Mouse (Mus musculus): ENCODE measurements around the gene Ccdc97.

DNA sequence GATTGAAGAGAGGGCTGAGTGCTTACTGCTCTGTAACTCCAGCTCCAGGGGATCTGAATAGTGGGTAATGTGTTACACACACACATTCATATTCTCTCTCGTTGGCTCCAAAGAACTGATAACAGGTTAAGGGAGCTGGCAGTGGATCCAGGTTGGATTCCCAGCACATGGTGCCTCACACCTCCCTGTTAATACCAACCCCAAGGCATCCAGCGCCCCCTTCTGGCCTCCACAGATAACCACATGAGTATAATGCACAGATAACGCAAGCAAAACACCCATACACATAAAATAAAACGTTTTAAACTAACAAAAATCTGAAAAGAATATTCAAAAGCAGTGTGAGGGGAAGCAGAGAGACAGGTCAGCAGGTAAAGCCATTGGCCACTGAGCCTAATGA, 46.4 kb downstream of the Ccdc97 start:
- TF ChIP-seq CTCF (IDR thresholded peaks at IDR 0.05; ENCODE audit: control insufficient read depth, insufficient read depth, insufficient read length) (no peak), MAX (IDR thresholded peaks at IDR 0.05) (no peak), CEBPB (IDR thresholded peaks at IDR 0.05; ENCODE audit: low read depth) (no peak), MYOD1 (IDR thresholded peaks at IDR 0.05; ENCODE audit: control insufficient read depth, insufficient read length, low read depth) (no peak), USF1 (IDR thresholded peaks at IDR 0.05; ENCODE audit: low read depth) (no peak), MYOG (IDR thresholded peaks at IDR 0.05; ENCODE audit: control insufficient read depth, extremely low read depth, insufficient read length) (no peak), FOSL1 (IDR thresholded peaks at IDR 0.05; ENCODE audit: insufficient read depth, low read length, poor library complexity, severe bottlenecking) (no peak)

Data from C2C12 (cell line).